Mouse (Mus musculus) forebrain, embryonic 13.5 days (tissue): ENCODE measurements around the gene Ide. TPM values are rescaled to one million over a fixed set of nuclear protein-coding genes. Genes with fewer than 3 reads are reported as not detected.
A peak's percentile ranks its signal among the peaks of the same experiment; 100 is the strongest.

Experiments
- ATAC-seq: fragments of 200-750 bp; cut with Nextera tagmentation; 2 replicates; pipeline ENCODE4 v1.8.0; 2017
- H3K27ac ChIP-seq: fragments of 300-500 bp; sonication (generic); 2 replicates; pipeline ENCODE4 v1.5.1; 2015; ENCODE audit warnings: inconsistent platforms, mild to moderate bottlenecking, moderate library complexity
- H3K27me3 ChIP-seq: fragments of 300-500 bp; sonication (generic); 2 replicates; pipeline ENCODE4 v1.6.1; 2015; ENCODE audit warnings: mild to moderate bottlenecking, inconsistent platforms
- H3K36me3 ChIP-seq: fragments of 300-500 bp; sonication (generic); 2 replicates; pipeline ENCODE4 v1.6.1; 2015; ENCODE audit warnings: mild to moderate bottlenecking, inconsistent platforms; ENCODE audit not compliant: poor library complexity, severe bottlenecking
- H3K4me1 ChIP-seq: fragments of 300-500 bp; sonication (generic); 2 replicates; pipeline ENCODE4 v1.6.1; 2015; ENCODE audit warnings: inconsistent platforms
- H3K4me2 ChIP-seq: fragments of 300-500 bp; sonication (generic); 2 replicates; pipeline ENCODE4 v1.6.1; 2015; ENCODE audit warnings: inconsistent platforms, mild to moderate bottlenecking, moderate library complexity
- H3K4me3 ChIP-seq: fragments of 300-500 bp; sonication (generic); 2 replicates; pipeline ENCODE4 v1.5.1; 2015; ENCODE audit warnings: mild to moderate bottlenecking, inconsistent platforms
- H3K9ac ChIP-seq: fragments of 300-500 bp; sonication (generic); 2 replicates; pipeline ENCODE4 v1.6.1; 2015; ENCODE audit warnings: mild to moderate bottlenecking, inconsistent platforms
- H3K9me3 ChIP-seq: fragments of 300-500 bp; sonication (generic); replicated peaks from 2 replicates; pipeline ENCODE4 v1.6.1; 2016; ENCODE audit warnings: inconsistent platforms
- WGBS: fragments of 180-500 bp; shearing (Covaris S2); methylation state at CpG from one replicate; pipeline ENCODE4 v1.1.7; 2015; 5-methylcytosine and 5-hydroxymethylcytosine counted together
- polyA plus RNA-seq: library from polyadenylated mRNA; unstranded; fragments of >200 nt; fragmentation: Nextera tagmentation; extraction: Ambion mirVana; gene quantifications from 2 replicates; pipeline ENCODE4 v1.2.1, GENCODE M21; 2015

Ide gene
- polyA plus RNA-seq, 1 experiment from 2014 or later = 36.8 TPM

DNA sequence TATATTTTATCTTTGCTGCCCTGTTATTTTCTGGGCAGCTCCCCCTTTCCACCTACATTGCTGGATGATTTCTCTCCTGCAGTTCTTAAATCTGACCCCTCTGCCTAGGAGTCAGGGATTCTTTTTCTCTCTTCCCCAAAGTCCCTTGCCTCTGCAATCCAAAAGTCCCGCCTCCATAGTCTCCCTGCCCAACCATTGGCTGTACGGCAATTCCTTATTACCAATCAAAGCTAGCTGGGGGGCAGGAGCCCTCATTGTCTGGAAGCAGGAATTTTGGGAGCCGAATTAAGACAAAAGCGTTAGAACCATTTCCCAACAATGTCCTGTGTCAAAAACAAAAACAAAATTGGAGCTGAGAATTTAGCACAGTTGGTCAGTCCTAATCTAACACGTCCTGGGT is 24.9 kb upstream of the Ide start:
- Histone ChIP-seq H3K9ac (no peak overlapping the region), H3K27me3 (no peaks in the 10 kb centered on the region), H3K4me2 (no peak overlapping the region), H3K36me3 (no peaks in the 10 kb centered on the region), H3K4me1 (peaks cover 4% of the 10 kb centered on the region), H3K4me3 (no peak overlapping the region), H3K9me3 (no peaks in the 10 kb centered on the region), H3K27ac (peak overlapping the region; percentile 21; the same call in 1 of the 2 replicates)
- peak; percentile 70 for ATAC-seq
- WGBS = 35% methylated on average over 5 of the region's 5 CpGs

DNA sequence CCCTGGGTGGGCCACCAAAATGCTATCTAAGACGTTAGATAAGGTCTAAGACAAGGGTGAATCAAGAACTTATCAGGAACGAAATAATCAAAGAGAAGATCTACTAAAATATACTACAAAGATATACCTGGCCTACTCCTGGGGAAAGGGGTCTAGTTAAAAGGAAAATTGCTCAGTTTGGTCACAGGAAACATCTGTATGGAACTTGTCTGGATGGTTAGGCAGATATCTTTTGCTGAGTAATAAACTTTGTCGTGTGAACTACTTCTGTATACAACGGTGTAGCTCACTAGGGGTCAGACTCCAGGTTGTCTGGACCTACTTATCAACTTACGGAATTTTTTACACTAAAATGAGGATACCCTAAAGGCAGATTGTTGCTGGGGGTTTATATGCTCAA is 22.4 kb upstream of the Ide start:
- 85% methylated on average over 5 of the region's 5 CpGs for WGBS
- no peaks in the 10 kb centered on the region for H3K36me3 ChIP-seq
- no peak for ATAC-seq

GRCm38 (mm10) chr19:37353331-37353730 is 15.7 kb upstream of the Ide start:
- Histone ChIP-seq H3K27ac (no peak overlapping the region), H3K9ac (no peak overlapping the region), H3K4me2 (no peak overlapping the region), H3K36me3 (peaks cover 4% of the 10 kb centered on the region; the same call in 1 of the 2 replicates), H3K9me3 (peaks cover 2% of the 10 kb centered on the region; the same call in 1 of the 2 replicates), H3K4me1 (no peaks in the 10 kb centered on the region), H3K27me3 (no peaks in the 10 kb centered on the region), H3K4me3 (no peak overlapping the region)
- ATAC-seq = no peak
- WGBS = 95% methylated on average over 6 of the region's 6 CpGs

More for the DNA sequence above, 22.4 kb upstream of the Ide start:
- H3K4me2 ChIP-seq = no peak overlapping the region
- no peak overlapping the region for H3K4me3 ChIP-seq
- no peaks in the 10 kb centered on the region for H3K9me3 ChIP-seq
- no peaks in the 10 kb centered on the region for H3K27me3 ChIP-seq
- no peak overlapping the region for H3K9ac ChIP-seq
- no peak overlapping the region for H3K27ac ChIP-seq
- H3K4me1 ChIP-seq = peaks cover 4% of the 10 kb centered on the region

- Histone ChIP-seq H3K4me1 (no peaks in the 10 kb centered on the region), H3K9me3 (peaks cover 2% of the 10 kb centered on the region; the same call in 1 of the 2 replicates), H3K4me2 (no peak overlapping the region), H3K36me3 (peaks cover 4% of the 10 kb centered on the region; the same call in 1 of the 2 replicates), H3K27ac (no peak overlapping the region), H3K4me3 (no peak overlapping the region), H3K9ac (no peak overlapping the region), H3K27me3 (no peaks in the 10 kb centered on the region)
- no peak for ATAC-seq
- WGBS = 97% methylated on average over 3 of the region's 3 CpGs
These were observed 15.1 kb upstream of the Ide start for GRCm38 (mm10) chr19:37352756-37353155.

- H3K36me3 ChIP-seq = peaks cover 4% of the 10 kb centered on the region; the same call in 1 of the 2 replicates
- no peak overlapping the region for H3K4me3 ChIP-seq
- H3K27me3 ChIP-seq = no peaks in the 10 kb centered on the region
- ATAC-seq = no peak
- no peak overlapping the region for H3K9ac ChIP-seq
- H3K9me3 ChIP-seq = peaks cover 2% of the 10 kb centered on the region; the same call in 1 of the 2 replicates
- H3K4me1 ChIP-seq = no peaks in the 10 kb centered on the region
- no peak overlapping the region for H3K27ac ChIP-seq
- no peak overlapping the region for H3K4me2 ChIP-seq
These were observed 11.3 kb upstream of the Ide start for GRCm38 (mm10) chr19:37348952-37349351.

DNA sequence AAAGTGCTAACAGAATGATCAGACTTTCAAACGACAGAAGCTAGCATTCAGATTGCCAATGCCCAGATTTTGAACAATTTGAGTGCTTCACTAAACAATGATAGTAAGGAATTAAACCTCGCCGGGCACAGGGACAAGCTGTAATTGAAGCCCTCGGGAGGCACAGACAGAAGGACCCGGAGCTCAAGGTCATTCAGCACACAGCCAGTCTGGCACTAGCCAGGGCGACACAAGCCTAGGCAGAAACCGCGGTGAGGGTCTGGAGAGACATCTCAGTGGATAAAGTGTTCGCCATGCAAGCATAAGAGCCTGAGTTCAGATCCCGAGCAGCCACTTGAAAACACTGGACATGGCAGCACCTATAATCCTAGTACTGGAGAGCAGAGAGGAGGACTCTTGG is 10.7 kb upstream of the Ide start:
- H3K9me3 ChIP-seq = peaks cover 2% of the 10 kb centered on the region; the same call in 1 of the 2 replicates
- WGBS = 77% methylated on average over 10 of the region's 10 CpGs
- H3K27ac ChIP-seq = no peak overlapping the region
- H3K36me3 ChIP-seq = peaks cover 4% of the 10 kb centered on the region; the same call in 1 of the 2 replicates
- no peak for ATAC-seq
- H3K4me1 ChIP-seq = no peaks in the 10 kb centered on the region
- H3K9ac ChIP-seq = no peak overlapping the region
- no peaks in the 10 kb centered on the region for H3K27me3 ChIP-seq
- no peak overlapping the region for H3K4me2 ChIP-seq
- no peak overlapping the region for H3K4me3 ChIP-seq

GRCm38 (mm10) chr19:37346258-37346657 is 8.6 kb upstream of the Ide start:
- Histone ChIP-seq H3K4me2 (no peak overlapping the region), H3K27me3 (no peaks in the 10 kb centered on the region), H3K9me3 (no peaks in the 10 kb centered on the region), H3K27ac (no peak overlapping the region), H3K36me3 (no peaks in the 10 kb centered on the region; the same call in 1 of the 2 replicates), H3K9ac (no peak overlapping the region), H3K4me3 (no peak overlapping the region), H3K4me1 (no peaks in the 10 kb centered on the region)
- 83% methylated on average over 3 of the region's 3 CpGs for whole genome bisulfite sequencing
- ATAC-seq = no peak

GRCm38 (mm10) chr19:37343899-37344298 is 6.2 kb upstream of the Ide start:
- no peaks in the 10 kb centered on the region for H3K4me1 ChIP-seq
- no peak overlapping the region for H3K9ac ChIP-seq
- no peak for ATAC-seq
- no peaks in the 10 kb centered on the region for H3K36me3 ChIP-seq
- H3K9me3 ChIP-seq = no peaks in the 10 kb centered on the region
- H3K27ac ChIP-seq = no peak overlapping the region
- no peak overlapping the region for H3K4me2 ChIP-seq
- WGBS = 85% methylated on average over 5 of the region's 5 CpGs
- H3K4me3 ChIP-seq = no peak overlapping the region
- H3K27me3 ChIP-seq = no peaks in the 10 kb centered on the region

- Histone ChIP-seq H3K4me2 (no peak overlapping the region), H3K4me3 (no peak overlapping the region), H3K9ac (no peak overlapping the region), H3K27ac (no peak overlapping the region), H3K9me3 (no peaks in the 10 kb centered on the region), H3K27me3 (no peaks in the 10 kb centered on the region), H3K4me1 (no peaks in the 10 kb centered on the region), H3K36me3 (no peaks in the 10 kb centered on the region)
- ATAC-seq = no peak
- 87% methylated on average over 5 of the region's 5 CpGs for WGBS
These were observed 3.3 kb upstream of the Ide start for GRCm38 (mm10) chr19:37340931-37341330.

- no peak for ATAC-seq
- Histone ChIP-seq H3K36me3 (no peaks in the 10 kb centered on the region), H3K4me2 (no peak overlapping the region), H3K27ac (no peak overlapping the region), H3K4me3 (no peak overlapping the region), H3K4me1 (no peaks in the 10 kb centered on the region), H3K9ac (no peak overlapping the region), H3K9me3 (no peaks in the 10 kb centered on the region), H3K27me3 (no peaks in the 10 kb centered on the region)
- 69% methylated on average over 5 of the region's 5 CpGs for WGBS
These were observed 2.8 kb upstream of the Ide start for GRCm38 (mm10) chr19:37340495-37340894.

- H3K4me2 ChIP-seq = no peak overlapping the region
- H3K27me3 ChIP-seq = no peaks in the 10 kb centered on the region
- H3K27ac ChIP-seq = no peak overlapping the region
- no peak overlapping the region for H3K4me3 ChIP-seq
- H3K4me1 ChIP-seq = no peaks in the 10 kb centered on the region
- no peaks in the 10 kb centered on the region for H3K9me3 ChIP-seq
- no peak for ATAC-seq
- no peaks in the 10 kb centered on the region for H3K36me3 ChIP-seq
- WGBS = 92% methylated on average over 1 of the region's 1 CpGs
- H3K9ac ChIP-seq = no peak overlapping the region
These were observed 2.3 kb downstream of the Ide start for GRCm38 (mm10) chr19:37335392-37335791.

GRCm38 (mm10) chr19:37333357-37333756 is 4.3 kb downstream of the Ide start:
- H3K9ac ChIP-seq = no peak overlapping the region
- H3K9me3 ChIP-seq = no peaks in the 10 kb centered on the region
- no peak overlapping the region for H3K4me3 ChIP-seq
- H3K36me3 ChIP-seq = peaks cover 10% of the 10 kb centered on the region
- H3K27ac ChIP-seq = no peak overlapping the region
- no peaks in the 10 kb centered on the region for H3K27me3 ChIP-seq
- ATAC-seq = no peak
- no peaks in the 10 kb centered on the region for H3K4me1 ChIP-seq
- H3K4me2 ChIP-seq = no peak overlapping the region
- 97% methylated on average over 5 of the region's 5 CpGs for WGBS

DNA sequence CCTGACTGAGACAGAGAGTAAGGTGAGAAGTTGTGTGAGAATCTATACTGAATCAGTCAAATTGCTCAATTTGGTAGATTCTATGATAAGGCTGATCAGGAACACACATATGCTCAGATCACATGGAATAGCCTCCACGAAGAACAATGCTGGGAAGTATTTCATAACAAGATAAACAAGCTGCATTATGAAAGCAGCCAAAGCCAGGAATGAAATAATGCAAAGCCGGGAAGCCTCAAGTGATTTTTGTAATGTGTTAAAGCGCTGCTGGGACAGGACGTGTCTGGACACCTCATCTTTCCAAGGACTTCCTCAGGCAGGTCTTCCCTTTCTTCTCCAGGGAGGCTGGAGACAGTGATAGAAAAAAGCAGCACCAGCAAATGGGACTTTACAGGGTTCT is 4.9 kb downstream of the Ide start:
- ATAC-seq = no peak

More for the DNA sequence above, 4.9 kb downstream of the Ide start:
- Histone ChIP-seq H3K27me3 (no peaks in the 10 kb centered on the region), H3K4me3 (no peak overlapping the region), H3K9me3 (no peaks in the 10 kb centered on the region), H3K4me2 (no peak overlapping the region), H3K27ac (no peak overlapping the region), H3K36me3 (peaks cover 17% of the 10 kb centered on the region), H3K4me1 (no peaks in the 10 kb centered on the region), H3K9ac (no peak overlapping the region)
- WGBS = 92% methylated on average over 4 of the region's 4 CpGs
